Mouse (Mus musculus) left cerebral cortex, postnatal 10 days (tissue): ENCODE results near the gene Cebpzos. TPM values are rescaled to one million over a fixed set of nuclear protein-coding genes. Genes with fewer than 3 reads are reported as not detected.

Experiments used
- DNase-seq, 2 experiments: peaks; one replicate each; pipeline ENCODE4 v3.0.0; 2021 to 2022; ENCODE audit warnings: low spot score in 2 of 2, mixed read lengths in 1 of 2; ENCODE audit errors: extremely low spot score in 1 of 2
- intact Hi-C: fragments of 180-260 bp; cut with DNase I; formaldehyde crosslinking; loops from one replicate; pipeline ENCODE4 v1.15.1; 2025
- total RNA-seq, 2 experiments: library from RNA; stranded (reverse); gene quantifications; 2 replicates each; pipeline ENCODE4 v1.2.3; 2021

Gene Cebpzos
- total RNA-seq = 10 to 100 TPM; 30.8 to 36.1 TPM

- intact Hi-C loops = loop anchor here (5.0 kb wide), 1 partner anchor 79 kb away; the partner anchor contains the start of genes Gpatch11 and Heatr5b
- peak; percentile 85 to 89 for DNase-seq
Measured at GRCm38 (mm10) chr17:78916369-78916813, at the start of gene Cebpzos. TSS of gene Cebpzos (plus strand) at chr17:78916500.

GRCm38 (mm10) chr17:78873886-78874285 is 42.4 kb upstream of the Cebpzos start:
- DNase-seq = no peak
- intact Hi-C loops = no loop called here

GRCm38 (mm10) chr17:78881878-78882304 is 34.4 kb upstream of the Cebpzos start:
- no peak for DNase-seq
- intact Hi-C loops = no loop called here

GRCm38 (mm10) chr17:78882401-78883112 is 33.7 kb upstream of the Cebpzos start, which contains the start of gene Eif2ak2:
TSS of gene Eif2ak2 (minus strand) at chr17:78882573.
- DNase-seq = peak; percentile 26 to 91
- intact Hi-C loops = no loop called here

- intact Hi-C loops = no loop called here
- no peak for DNase-seq
Measured at GRCm38 (mm10) chr17:78883291-78883690, 33.0 kb upstream of the Cebpzos start.

- no peak for DNase-seq
- intact Hi-C loops = no loop called here
Measured at GRCm38 (mm10) chr17:78885286-78886065, 30.8 kb upstream of the Cebpzos start.

GRCm38 (mm10) chr17:78888554-78888953 is 27.7 kb upstream of the Cebpzos start:
- intact Hi-C loops = no loop called here
- DNase-seq = no peak

- intact Hi-C loops = no loop called here
- no peak for DNase-seq
Measured at GRCm38 (mm10) chr17:78889184-78889583, 27.1 kb upstream of the Cebpzos start.

GRCm38 (mm10) chr17:78891020-78891419 is 25.3 kb upstream of the Cebpzos start:
- intact Hi-C loops = no loop called here

GRCm38 (mm10) chr17:78894991-78895390 is 21.3 kb upstream of the Cebpzos start:
- no peak for DNase-seq
- intact Hi-C loops = no loop called here

More at GRCm38 (mm10) chr17:78891020-78891419, 25.3 kb upstream of the Cebpzos start:
- no peak for DNase-seq

- intact Hi-C loops = no loop called here
- peak; percentile 47 to 83 for DNase-seq
Measured at GRCm38 (mm10) chr17:78895394-78895793, 20.9 kb upstream of the Cebpzos start.

- DNase-seq = peak in 1 of 2 experiments; percentile 24
- intact Hi-C loops = no loop called here
Measured at GRCm38 (mm10) chr17:78903158-78903557, 13.1 kb upstream of the Cebpzos start.

GRCm38 (mm10) chr17:78906892-78907291 is 9.4 kb upstream of the Cebpzos start, which contains the start of gene Sult6b1:
TSS of gene Sult6b1 (minus strand) at chr17:78906992.
- intact Hi-C loops = no loop called here
- no peak for DNase-seq

GRCm38 (mm10) chr17:78909374-78909773 is 6.9 kb upstream of the Cebpzos start:
- DNase-seq = no peak
- intact Hi-C loops = no loop called here

GRCm38 (mm10) chr17:78912861-78913281 is 3.4 kb upstream of the Cebpzos start:
- intact Hi-C loops = no loop called here
- DNase-seq = peak; percentile 36 to 38

GRCm38 (mm10) chr17:78913921-78914320 is 2.4 kb upstream of the Cebpzos start:
- no peak for DNase-seq
- intact Hi-C loops = no loop called here

GRCm38 (mm10) chr17:78915772-78916171 is 528 bp upstream of the Cebpzos start:
- no peak for DNase-seq
- intact Hi-C loops = loop anchor here (5.0 kb wide), 1 partner anchor 78 kb away; the partner anchor contains the start of genes Gpatch11 and Heatr5b

GRCm38 (mm10) chr17:78916899-78917298 is 599 bp downstream of the Cebpzos start:
- intact Hi-C loops = loop anchor here (5.0 kb wide), 1 partner anchor 80 kb away; the partner anchor contains the start of genes Gpatch11 and Heatr5b
- DNase-seq = no peak

GRCm38 (mm10) chr17:78917696-78918095 is 1.4 kb downstream of the Cebpzos start:
- peak in 1 of 2 experiments; percentile 28 for DNase-seq
- intact Hi-C loops = loop anchor here (5.0 kb wide), 1 partner anchor 80 kb away; the partner anchor contains the start of genes Gpatch11 and Heatr5b
